Mouse (Mus musculus) forebrain, embryonic 15.5 days (tissue): ENCODE measurements around the gene Polr2c. TPM values are rescaled to one million over a fixed set of nuclear protein-coding genes. Genes with fewer than 3 reads are reported as not detected.

Experiments used
- ATAC-seq: fragments of 200-750 bp; cut with Nextera tagmentation; replicated peaks from 2 replicates; pipeline ENCODE4 v1.8.0; 2017; ENCODE audit warnings: mild to moderate bottlenecking, moderate TSS enrichment, moderate library complexity
- H3K27ac ChIP-seq: fragments of 300-500 bp; sonication (generic); replicated peaks from 2 replicates; pipeline ENCODE4 v1.5.1; 2015; ENCODE audit warnings: mild to moderate bottlenecking, inconsistent platforms
- H3K27me3 ChIP-seq: fragments of 300-500 bp; sonication (generic); 2 replicates; pipeline ENCODE4 v1.6.1; 2015; ENCODE audit warnings: inconsistent platforms
- H3K36me3 ChIP-seq: fragments of 300-500 bp; sonication (generic); 2 replicates; pipeline ENCODE4 v1.6.1; 2015; ENCODE audit warnings: mild to moderate bottlenecking, inconsistent platforms
- H3K4me1 ChIP-seq: fragments of 300-500 bp; sonication (generic); 2 replicates; pipeline ENCODE4 v1.6.1; 2015; ENCODE audit warnings: inconsistent platforms
- H3K4me2 ChIP-seq: fragments of 300-500 bp; sonication (generic); replicated peaks from 2 replicates; pipeline ENCODE4 v1.6.1; 2015; ENCODE audit warnings: mild to moderate bottlenecking, inconsistent platforms
- H3K4me3 ChIP-seq: fragments of 300-500 bp; sonication (generic); 2 replicates; pipeline ENCODE4 v1.5.1; 2015; ENCODE audit warnings: mild to moderate bottlenecking, inconsistent platforms
- H3K9ac ChIP-seq: fragments of 300-500 bp; sonication (generic); replicated peaks from 2 replicates; pipeline ENCODE4 v1.6.1; 2015; ENCODE audit warnings: mild to moderate bottlenecking, inconsistent platforms
- H3K9me3 ChIP-seq: fragments of 300-500 bp; sonication (generic); 2 replicates; pipeline ENCODE4 v1.6.1; 2016; ENCODE audit warnings: inconsistent platforms
- WGBS: fragments of 180-500 bp; shearing (Covaris S2); methylation state at CpG from one replicate; pipeline ENCODE4 v1.1.7; 2015; ENCODE audit warnings: mixed read lengths; 5-methylcytosine and 5-hydroxymethylcytosine counted together
- polyA plus RNA-seq: library from polyadenylated mRNA; unstranded; fragments of >200 nt; fragmentation: Nextera tagmentation; extraction: Ambion mirVana; gene quantifications from 2 replicates; pipeline ENCODE4 v1.2.1, GENCODE M21; 2015

Polr2c gene
- polyA plus RNA-seq, 1 experiment from 2014 or later, result 150 TPM

- Histone ChIP-seq H3K9ac (no peak overlapping the region), H3K4me1 (peaks cover 74% of the 10 kb centered on the region), H3K27me3 (peaks cover 9% of the 10 kb centered on the region; the same call in 1 of the 2 replicates), H3K9me3 (no peaks in the 10 kb centered on the region), H3K27ac (peak overlapping the region; percentile 82), H3K4me3 (no peak overlapping the region), H3K36me3 (peaks cover 1% of the 10 kb centered on the region; the same call in 1 of the 2 replicates), H3K4me2 (no peak overlapping the region)
- ATAC-seq, result no peak
- WGBS, result 19% methylated on average over 3 of the region's 3 CpGs
Observed at GRCm38 (mm10) chr8:94872156-94872555, 14.9 kb downstream of the Polr2c start.

DNA sequence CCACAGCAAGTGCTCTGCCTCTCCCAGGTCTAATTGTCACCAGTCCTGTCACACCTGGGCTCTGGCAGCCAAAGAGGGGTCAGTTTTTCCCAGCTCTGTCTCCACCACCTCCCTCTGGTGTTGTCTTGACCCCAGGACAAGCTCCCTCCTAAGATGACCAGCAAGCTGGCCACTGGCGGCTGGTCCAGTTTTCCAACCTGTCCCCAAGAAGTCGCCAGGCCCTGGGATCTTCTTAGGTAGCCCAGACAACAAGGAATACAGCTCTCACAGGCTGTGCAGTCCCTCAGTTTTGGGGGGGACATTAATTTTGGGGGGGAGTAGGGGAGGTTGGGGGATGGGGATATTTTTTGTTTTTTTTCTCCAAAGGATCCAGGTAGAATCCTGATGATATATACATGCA is 15.3 kb downstream of the Polr2c start:
- H3K4me3 ChIP-seq, result no peak overlapping the region
- 69% methylated on average over 2 of the region's 2 CpGs for WGBS
- peaks cover 9% of the 10 kb centered on the region; the same call in 1 of the 2 replicates for H3K27me3 ChIP-seq
- no peaks in the 10 kb centered on the region for H3K9me3 ChIP-seq
- peaks cover 74% of the 10 kb centered on the region for H3K4me1 ChIP-seq
- no peak for ATAC-seq
- no peak overlapping the region for H3K4me2 ChIP-seq
- H3K27ac ChIP-seq, result peak overlapping the region; percentile 82; the same call in 1 of the 2 replicates
- H3K9ac ChIP-seq, result no peak overlapping the region
- no peaks in the 10 kb centered on the region for H3K36me3 ChIP-seq

- Histone ChIP-seq H3K4me1 (peaks cover 62% of the 10 kb centered on the region), H3K4me3 (peak overlapping the region; percentile 62), H3K4me2 (peak overlapping the region; percentile 96; the same call in 1 of the 2 replicates), H3K27ac (peak overlapping the region; percentile 12; the same call in 1 of the 2 replicates), H3K36me3 (no peaks in the 10 kb centered on the region), H3K27me3 (peaks cover 9% of the 10 kb centered on the region; the same call in 1 of the 2 replicates), H3K9me3 (no peaks in the 10 kb centered on the region), H3K9ac (no peak overlapping the region)
- no peak for ATAC-seq
- WGBS, result 11% methylated on average over 6 of the region's 6 CpGs
Observed at GRCm38 (mm10) chr8:94874358-94874757, 17.1 kb downstream of the Polr2c start.

- no peak for ATAC-seq
- peak overlapping the region; percentile 62 for H3K4me3 ChIP-seq
- 12% methylated on average over 17 of the region's 17 CpGs for WGBS
- no peaks in the 10 kb centered on the region for H3K9me3 ChIP-seq
- peaks cover 53% of the 10 kb centered on the region for H3K4me1 ChIP-seq
- peak overlapping the region; percentile 47; the same call in 1 of the 2 replicates for H3K27ac ChIP-seq
- H3K36me3 ChIP-seq, result no peaks in the 10 kb centered on the region
- peak overlapping the region; percentile 96 for H3K4me2 ChIP-seq
- peaks cover 9% of the 10 kb centered on the region; the same call in 1 of the 2 replicates for H3K27me3 ChIP-seq
- H3K9ac ChIP-seq, result peak overlapping the region; percentile 58
Observed at GRCm38 (mm10) chr8:94875096-94875870, 18.0 kb downstream of the Polr2c start.

DNA sequence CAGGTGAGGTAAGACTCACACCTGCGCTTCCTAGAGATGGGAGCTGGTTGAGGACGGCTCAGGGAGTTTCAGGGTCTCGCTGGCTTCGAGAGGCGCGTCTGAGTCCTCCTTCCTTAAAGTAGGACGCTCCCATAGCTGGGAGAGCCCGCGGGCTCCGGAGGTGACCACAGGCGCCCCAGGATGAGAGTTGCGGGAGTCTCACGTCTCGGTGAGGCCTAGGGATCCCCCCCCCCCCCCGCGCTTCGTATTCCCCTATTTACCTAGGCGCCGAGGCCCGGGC is 18.6 kb downstream of the Polr2c start:
- peak overlapping the region; percentile 47 for H3K27ac ChIP-seq
- peak overlapping the region; percentile 96 for H3K4me2 ChIP-seq
- peak overlapping the region; percentile 58 for H3K9ac ChIP-seq
- WGBS, result 0% methylated on average over 11 of the region's 20 CpGs
- H3K9me3 ChIP-seq, result no peaks in the 10 kb centered on the region
- peaks cover 9% of the 10 kb centered on the region; the same call in 1 of the 2 replicates for H3K27me3 ChIP-seq
- H3K4me1 ChIP-seq, result peaks cover 48% of the 10 kb centered on the region
- H3K36me3 ChIP-seq, result no peaks in the 10 kb centered on the region
- ATAC-seq, result no peak
- H3K4me3 ChIP-seq, result peak overlapping the region; percentile 62

GRCm38 (mm10) chr8:94876197-94876730 is 19.0 kb downstream of the Polr2c start, which contains the start of gene Dok4:
Gene Dok4 (minus strand): TSS chr8:94876330.
- peak within 1 kb of the TSS; percentile 96 for H3K4me2 ChIP-seq
- peak; percentile 70 for ATAC-seq
- peaks cover 44% of the 10 kb centered on the region for H3K4me1 ChIP-seq
- H3K27ac ChIP-seq, result peak within 1 kb of the TSS; percentile 47
- no peaks in the 10 kb centered on the region for H3K9me3 ChIP-seq
- no peaks in the 10 kb centered on the region for H3K36me3 ChIP-seq
- peaks cover 9% of the 10 kb centered on the region; the same call in 1 of the 2 replicates for H3K27me3 ChIP-seq
- peak within 1 kb of the TSS; percentile 62 for H3K4me3 ChIP-seq
- WGBS, result under 1% methylated on average over 29 of the region's 37 CpGs
- H3K9ac ChIP-seq, result peak within 1 kb of the TSS; percentile 58

GRCm38 (mm10) chr8:94876820-94877219 is 19.6 kb downstream of the Polr2c start:
- Histone ChIP-seq H3K27me3 (peaks cover 9% of the 10 kb centered on the region; the same call in 1 of the 2 replicates), H3K9me3 (no peaks in the 10 kb centered on the region), H3K27ac (no peak overlapping the region), H3K36me3 (no peaks in the 10 kb centered on the region), H3K9ac (no peak overlapping the region), H3K4me1 (peaks cover 39% of the 10 kb centered on the region), H3K4me2 (no peak overlapping the region), H3K4me3 (no peak overlapping the region)
- WGBS, result 63% methylated on average over 3 of the region's 3 CpGs
- ATAC-seq, result no peak

DNA sequence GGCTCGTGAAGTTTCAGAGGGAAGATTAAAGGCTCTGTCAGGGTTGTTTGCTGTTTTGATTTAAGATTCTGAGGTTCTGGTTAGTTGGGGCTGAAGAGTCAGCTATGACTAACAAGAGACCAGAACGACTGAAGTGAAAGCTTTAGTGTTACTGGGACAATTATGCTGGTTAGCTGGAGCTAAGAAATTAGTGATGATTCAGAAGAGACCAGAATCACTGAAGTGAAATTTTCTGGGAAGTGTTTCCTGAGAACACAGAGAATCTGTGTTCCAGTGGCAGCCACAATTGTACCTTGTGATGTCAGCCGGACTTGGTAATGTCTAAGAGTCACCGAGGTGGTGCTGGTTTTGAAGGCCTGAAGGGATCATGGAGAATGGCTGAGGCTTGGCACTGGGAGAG is 23.5 kb downstream of the Polr2c start:
- Histone ChIP-seq H3K9ac (no peak overlapping the region), H3K36me3 (no peaks in the 10 kb centered on the region), H3K27ac (no peak overlapping the region), H3K4me2 (no peak overlapping the region), H3K9me3 (no peaks in the 10 kb centered on the region), H3K4me1 (peaks cover 8% of the 10 kb centered on the region), H3K4me3 (no peak overlapping the region), H3K27me3 (no peaks in the 10 kb centered on the region)
- ATAC-seq, result no peak
- WGBS, result 78% methylated on average over 4 of the region's 4 CpGs

GRCm38 (mm10) chr8:94888383-94889036 is 31.3 kb downstream of the Polr2c start:
- Histone ChIP-seq H3K9ac (no peak overlapping the region), H3K27me3 (no peaks in the 10 kb centered on the region), H3K9me3 (no peaks in the 10 kb centered on the region), H3K4me2 (no peak overlapping the region), H3K36me3 (no peaks in the 10 kb centered on the region), H3K27ac (no peak overlapping the region), H3K4me1 (no peaks in the 10 kb centered on the region), H3K4me3 (no peak overlapping the region)
- 42% methylated on average over 14 of the region's 14 CpGs for WGBS
- no peak for ATAC-seq

GRCm38 (mm10) chr8:94892917-94893316 is 35.7 kb downstream of the Polr2c start:
- WGBS, result 52% methylated on average over 2 of the region's 2 CpGs
- H3K4me1 ChIP-seq, result no peaks in the 10 kb centered on the region
- H3K27ac ChIP-seq, result no peak overlapping the region
- no peak for ATAC-seq
- no peak overlapping the region for H3K9ac ChIP-seq
- H3K27me3 ChIP-seq, result no peaks in the 10 kb centered on the region
- no peak overlapping the region for H3K4me2 ChIP-seq
- no peaks in the 10 kb centered on the region for H3K9me3 ChIP-seq
- no peak overlapping the region for H3K4me3 ChIP-seq
- H3K36me3 ChIP-seq, result no peaks in the 10 kb centered on the region

DNA sequence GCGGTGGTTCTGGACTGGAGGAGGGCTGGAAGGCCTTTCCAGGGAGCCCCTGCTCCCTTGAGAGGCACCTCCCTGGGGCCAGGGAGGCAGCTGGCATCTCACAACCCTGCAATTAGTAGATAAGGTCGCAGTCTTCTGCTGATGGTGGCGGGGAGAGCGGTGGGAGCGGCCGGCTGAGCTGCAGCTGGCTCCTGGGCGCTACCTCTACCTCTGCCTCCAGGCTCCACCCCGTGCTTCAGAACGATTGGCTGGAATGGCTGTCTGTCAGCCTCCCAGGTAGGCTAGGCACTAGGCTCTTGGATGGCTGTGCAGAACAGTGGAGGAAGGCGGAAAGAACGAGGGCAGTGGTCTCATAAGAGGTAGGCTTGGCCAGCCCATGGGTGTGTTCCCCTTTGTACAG is 42.0 kb downstream of the Polr2c start:
- Histone ChIP-seq H3K36me3 (no peaks in the 10 kb centered on the region), H3K27ac (no peak overlapping the region), H3K4me3 (no peak overlapping the region), H3K9ac (no peak overlapping the region), H3K4me2 (no peak overlapping the region), H3K27me3 (no peaks in the 10 kb centered on the region), H3K9me3 (no peaks in the 10 kb centered on the region), H3K4me1 (no peaks in the 10 kb centered on the region)
- 13% methylated on average over 11 of the region's 11 CpGs for WGBS
- ATAC-seq, result no peak

GRCm38 (mm10) chr8:94900617-94901016 is 43.4 kb downstream of the Polr2c start:
- no peak overlapping the region for H3K4me3 ChIP-seq
- H3K4me1 ChIP-seq, result peaks cover 11% of the 10 kb centered on the region
- no peaks in the 10 kb centered on the region for H3K36me3 ChIP-seq
- H3K27me3 ChIP-seq, result no peaks in the 10 kb centered on the region
- no peak overlapping the region for H3K27ac ChIP-seq
- no peak for ATAC-seq
- no peak overlapping the region for H3K4me2 ChIP-seq
- H3K9ac ChIP-seq, result no peak overlapping the region
- no peaks in the 10 kb centered on the region for H3K9me3 ChIP-seq
- 35% methylated on average over 6 of the region's 6 CpGs for WGBS
